Mouse (Mus musculus): ENCODE measurements around the gene Ppp4r1.

DNA sequence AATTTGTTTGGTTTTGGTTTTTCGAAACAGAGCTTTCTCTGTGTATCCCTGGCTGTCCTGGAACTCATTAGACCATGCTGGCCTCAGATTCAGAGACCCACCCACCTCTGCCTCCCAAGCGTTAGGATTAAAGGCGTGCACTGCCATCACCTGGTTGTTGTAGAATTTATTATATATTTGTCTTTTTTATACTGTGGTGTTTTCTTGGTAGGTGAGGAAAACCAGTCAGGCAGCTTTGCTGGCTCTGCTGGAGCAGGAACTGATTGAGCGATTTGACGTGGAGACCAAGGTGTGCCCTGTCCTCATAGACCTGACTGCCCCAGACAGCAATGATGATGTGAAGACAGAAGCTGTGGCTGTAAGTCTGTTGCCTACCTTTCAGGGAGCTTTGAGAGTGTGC lies 28.7 kb downstream of the Ppp4r1 start:
- TF ChIP-seq UBTF (IDR thresholded peaks at IDR 0.05; ENCODE audit: low read depth, low read length) = no peak
- no peak for TF ChIP-seq CTCF (conservative IDR thresholded peaks at IDR 0.05 in 1 of 2, IDR thresholded peaks at IDR 0.05 in 1 of 2; ENCODE audit: low read depth in 2 of 2, low read length in 2 of 2)
- no peak for TF ChIP-seq POLR2A (IDR thresholded peaks at IDR 0.05; ENCODE audit: low read depth, low read length)
- no peak for TF ChIP-seq EP300 (IDR thresholded peaks at IDR 0.05; ENCODE audit: low read length)
- TF ChIP-seq MEF2A (IDR thresholded peaks at IDR 0.05; ENCODE audit: borderline replicate concordance, low read depth, low read length) = no peak
- TF ChIP-seq JUND (conservative IDR thresholded peaks at IDR 0.05; ENCODE audit: low read depth, low read length) = no peak
- no peak for TF ChIP-seq ZKSCAN1 (IDR thresholded peaks at IDR 0.05; ENCODE audit: borderline replicate concordance, low read depth, low read length)
- no peak for TF ChIP-seq ZMIZ1 (IDR thresholded peaks at IDR 0.05; ENCODE audit: low read depth, low read length)
- TF ChIP-seq KAT2A (IDR thresholded peaks at IDR 0.05; ENCODE audit: insufficient replicate concordance, low read length) = no peak
- no peak for TF ChIP-seq MAX (IDR thresholded peaks at IDR 0.05; ENCODE audit: low read length)
- TF ChIP-seq MAFK (IDR thresholded peaks at IDR 0.05; ENCODE audit: insufficient replicate concordance, low read length) = no peak
- TF ChIP-seq TBP (conservative IDR thresholded peaks at IDR 0.05; ENCODE audit: low read depth, low read length) = no peak
- no peak for TF ChIP-seq USF1 (IDR thresholded peaks at IDR 0.05; ENCODE audit: low read depth, low read length)
